Mouse (Mus musculus): ENCODE data around the gene Abcb6.

GRCm38 (mm10) chr1:75219078-75219477 is 38.9 kb upstream of the Abcb6 start:
- TF ChIP-seq CTCF (IDR thresholded peaks at IDR 0.05; ENCODE audit: low read depth), result 0 out of 2 replicates have a peak, but pooled peaks have one; percentile 10
- no peak for TF ChIP-seq EP300 (IDR thresholded peaks at IDR 0.05; ENCODE audit: low read depth)
